ENCODE assay signal across 9 mouse cellular contexts in the genomic region with DNA sequence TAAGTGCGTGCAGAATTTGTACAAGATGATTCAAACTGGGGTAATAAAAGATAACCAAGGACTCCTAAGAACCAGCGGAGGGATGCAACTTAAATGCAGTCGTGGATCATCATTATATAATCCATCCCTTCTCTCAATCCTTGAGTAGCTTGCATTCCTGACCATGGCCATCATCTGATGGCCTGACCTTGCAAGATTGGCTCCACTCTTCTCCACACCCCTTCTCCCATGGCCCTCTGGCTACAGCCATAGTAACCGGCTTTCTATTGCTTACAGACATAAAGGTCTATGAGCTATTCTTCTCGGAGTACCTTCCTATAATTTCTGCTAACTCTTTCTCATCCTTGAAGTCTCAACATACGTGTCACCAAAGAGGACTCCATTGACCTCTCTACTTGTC. TPM values are rescaled to one million over a fixed set of nuclear protein-coding genes. Genes with fewer than 3 reads are reported as not detected.
DNase-seq lines count a peak whose midpoint lies in the region; ATAC-seq and TF ChIP-seq lines count a peak whose summit lies in the region.
"Had no signal": no experiment of that assay in that cellular context is flagged by ENCODE, and none has a peak within 500 bp of the region (broad histone marks: within the 10 kb centered on the region; RNA-seq: fewer than 3 reads in every experiment).

No protein-coding gene starts in this region.

- peak overlapping the region; percentile 99 for H3K9ac ChIP-seq in forebrain, embryonic 11.5 days (ENCODE audit: low read length)
- H3K9ac ChIP-seq in liver, embryonic 14.5 days (replicated peaks), result peak overlapping the region; percentile 97

- H3K27ac ChIP-seq in forebrain, embryonic 11.5 days (ENCODE audit: low read depth, low read length), result no peak overlapping the region
- H3K27ac ChIP-seq in liver, embryonic 14.5 days, result peak overlapping the region; percentile 32

- peaks cover 64% of the 10 kb centered on the region for H3K79me2 ChIP-seq in C2C12 (ENCODE audit: control insufficient read depth, insufficient read depth)

- H3K27me3 ChIP-seq in erythroblast, embryonic 14.5 days (ENCODE audit: control insufficient read depth), result no peaks in the 10 kb centered on the region
- H3K27me3 ChIP-seq in C2C12 (ENCODE audit: control insufficient read depth, insufficient read depth, insufficient read length), result no peaks in the 10 kb centered on the region
- no peaks in the 10 kb centered on the region for H3K27me3 ChIP-seq in forebrain, embryonic 11.5 days (ENCODE audit: control insufficient read depth, insufficient read depth, low read length)
- H3K27me3 ChIP-seq in liver, embryonic 14.5 days (ENCODE audit: control insufficient read depth, insufficient read depth, low read length), result no peaks in the 10 kb centered on the region

- no peak for TF ChIP-seq CTCF in C2C12 (IDR thresholded peaks at IDR 0.05; ENCODE audit: control insufficient read depth, insufficient read depth, insufficient read length)
- TF ChIP-seq CTCF in liver, embryonic 14.5 days (IDR thresholded peaks at IDR 0.05; ENCODE audit: low read depth), result no peak

- H3K4me3 ChIP-seq in erythroblast, embryonic 14.5 days (replicated peaks), result peak overlapping the region; percentile 88
- H3K4me3 ChIP-seq in C2C12 (ENCODE audit: insufficient read depth, poor library complexity, severe bottlenecking), result peak overlapping the region; percentile 83
- peak overlapping the region; percentile 99 for H3K4me3 ChIP-seq in forebrain, embryonic 11.5 days (ENCODE audit: low read depth, low read length)
- peak overlapping the region; percentile 88 to 92 for H3K4me3 ChIP-seq in liver, embryonic 14.5 days (ENCODE audit: insufficient read depth in 1 of 2, low read depth in 2 of 2, low read length in 2 of 2)

- peaks cover 66% of the 10 kb centered on the region for H3K36me3 ChIP-seq in erythroblast, embryonic 14.5 days (ENCODE audit: control insufficient read depth)
- H3K36me3 ChIP-seq in C2C12 (ENCODE audit: control insufficient read depth, insufficient read depth), result peaks cover 20% of the 10 kb centered on the region
- H3K36me3 ChIP-seq in forebrain, embryonic 11.5 days (ENCODE audit: control insufficient read depth, insufficient read depth, low read length), result no peaks in the 10 kb centered on the region
- peaks cover 28% of the 10 kb centered on the region for H3K36me3 ChIP-seq in liver, embryonic 14.5 days (replicated peaks; ENCODE audit: control insufficient read depth, insufficient read depth, low read depth)

- H3K79me3 ChIP-seq in C2C12 (ENCODE audit: low read depth), result peaks cover 33% of the 10 kb centered on the region

- peak; percentile 29 for DNase-seq in forebrain, embryonic 11.5 days (ENCODE audit: low spot score)
- DNase-seq in liver, embryonic 14.5 days (ENCODE audit: low read depth in 3 of 3, low spot score in 3 of 3), result no peak
- no peak for DNase-seq in c-Kit-positive CD71-positive TER-119-positive erythroid progenitor cells, embryonic 14.5 days (ENCODE audit: low spot score)
- no peak for DNase-seq in urinary bladder, adult 18-20 months (ENCODE audit: low spot score in 2 of 2)
- DNase-seq in retina, embryonic 14.5 days (ENCODE audit: low spot score), result no peak
- DNase-seq: gastrocnemius, postnatal 10 days had no signal

- H3K9me3 ChIP-seq in erythroblast, embryonic 14.5 days (ENCODE audit: control insufficient read depth, low read length), result no peaks in the 10 kb centered on the region
- H3K9me3 ChIP-seq in forebrain, embryonic 11.5 days (ENCODE audit: control insufficient read depth, low read length), result no peaks in the 10 kb centered on the region
- H3K9me3 ChIP-seq in liver, embryonic 14.5 days (ENCODE audit: control insufficient read depth, low read length), result no peaks in the 10 kb centered on the region

- H3K4me1 ChIP-seq in erythroblast, embryonic 14.5 days (ENCODE audit: control insufficient read depth), result peaks cover 65% of the 10 kb centered on the region
- H3K4me1 ChIP-seq in forebrain, embryonic 11.5 days (replicated peaks; ENCODE audit: control insufficient read depth, insufficient read depth, low read length), result peaks cover 6% of the 10 kb centered on the region; the same call in 1 of the 2 replicates
- peaks cover 28 to 31% of the 10 kb centered on the region in 2 experiments for H3K4me1 ChIP-seq in liver, embryonic 14.5 days (replicated peaks; ENCODE audit: control insufficient read depth in 2 of 2, insufficient read depth in 2 of 2, low read length in 1 of 2)

- no peak for ATAC-seq in erythroblast, adult 5-6 weeks (replicated peaks; ENCODE audit: low FRiP score, poor library complexity, severe bottlenecking)
- ATAC-seq in forebrain, embryonic 11.5 days (replicated peaks; ENCODE audit: low FRiP score), result no peak
- ATAC-seq in liver, embryonic 14.5 days (ENCODE audit: insufficient read depth), result no peak

- peak overlapping the region; percentile 3 for H3ac ChIP-seq in C2C12 (ENCODE audit: control insufficient read depth, insufficient read length, low read depth)

- WGBS in forebrain, embryonic 11.5 days, result 67% methylated on average over 6 of the region's 6 CpGs
- WGBS in liver, embryonic 14.5 days (ENCODE audit: insufficient replicate concordance), result 53% methylated on average over 6 of the region's 6 CpGs

- H3K4me2 ChIP-seq in forebrain, embryonic 11.5 days (ENCODE audit: low read depth, low read length, severe bottlenecking), result peak overlapping the region; percentile 87
- H3K4me2 ChIP-seq in liver, embryonic 14.5 days (ENCODE audit: low read depth), result peak overlapping the region; percentile 84

- no peak for TF ChIP-seq EP300 in liver, embryonic 14.5 days (IDR thresholded peaks at IDR 0.05; ENCODE audit: low read depth)

TF ChIP-seq in C2C12, 6 proteins besides CTCF, POLR2A, EP300 and RAD21:
- TF ChIP-seq MYOD1 (IDR thresholded peaks at IDR 0.05; ENCODE audit: control insufficient read depth, insufficient read length, low read depth) (no peak), MYOG (IDR thresholded peaks at IDR 0.05; ENCODE audit: control insufficient read depth, extremely low read depth, insufficient read length) (no peak), FOSL1 (IDR thresholded peaks at IDR 0.05; ENCODE audit: insufficient read depth, low read length, poor library complexity, severe bottlenecking) (no peak), CEBPB (IDR thresholded peaks at IDR 0.05; ENCODE audit: low read depth) (no peak), MAX (IDR thresholded peaks at IDR 0.05) (no peak), USF1 (IDR thresholded peaks at IDR 0.05; ENCODE audit: low read depth) (no peak)

RNA-seq across cellular contexts. Expression of a gene that starts 0.8 kb away (rescaled TPM):
- 0.58 and 0.97 TPM in 2 replicates for polyA plus RNA-seq in erythroblast, embryonic 14.5 days (2012)
- 1.3 and 2.5 TPM in 2 replicates for total RNA-seq in erythroblast, adult 5-6 weeks (2015; ENCODE audit: low replicate concordance)
- 9.2 and 15.5 TPM in 2 replicates for total RNA-seq in erythroblast, adult 5-6 weeks (2017; ENCODE audit: low replicate concordance)
- 14.3 TPM for polyA plus RNA-seq in C2C12 (2012; fragmentation: generic; extraction: Trizol)
- 7.2 and 8.1 TPM in 2 replicates for polyA plus RNA-seq in forebrain, embryonic 11.5 days (2014; fragmentation: Nextera tagmentation; extraction: Ambion mirVana)
- polyA plus RNA-seq in liver, embryonic 14.5 days (2012; rRNA removed), result 6.1 and 6.8 TPM in 2 replicates
- polyA plus RNA-seq in liver, embryonic 14.5 days (2014; fragmentation: Nextera tagmentation; extraction: Ambion mirVana), result 3.2 and 3.7 TPM in 2 replicates

RNA-seq across cellular contexts. Expression of a gene that starts 0.9 kb away (rescaled TPM):
- polyA plus RNA-seq in erythroblast, embryonic 14.5 days (2012), result 2.2 and 2.3 TPM in 2 replicates
- total RNA-seq in erythroblast, adult 5-6 weeks (2015; ENCODE audit: low replicate concordance), result 33.4 and 36.8 TPM in 2 replicates
- total RNA-seq in erythroblast, adult 5-6 weeks (2017; ENCODE audit: low replicate concordance), result 8.7 and 13.2 TPM in 2 replicates
- 4.5 TPM for polyA plus RNA-seq in C2C12 (2012; fragmentation: generic; extraction: Trizol)
- polyA plus RNA-seq in forebrain, embryonic 11.5 days (2014; fragmentation: Nextera tagmentation; extraction: Ambion mirVana), result 37.4 and 40.4 TPM in 2 replicates
- 14.4 and 14.5 TPM in 2 replicates for polyA plus RNA-seq in liver, embryonic 14.5 days (2012; rRNA removed)
- polyA plus RNA-seq in liver, embryonic 14.5 days (2014; fragmentation: Nextera tagmentation; extraction: Ambion mirVana), result 23.9 and 27.0 TPM in 2 replicates

RNA-seq across cellular contexts. Expression of a gene that starts 16.9 kb away (rescaled TPM):
- 0.14 and 0.16 TPM in 2 replicates for polyA plus RNA-seq in erythroblast, embryonic 14.5 days (2012)
- 2.5 TPM in 2 replicates for total RNA-seq in erythroblast, adult 5-6 weeks (2015; ENCODE audit: low replicate concordance)
- 1.2 and 1.5 TPM in 2 replicates for total RNA-seq in erythroblast, adult 5-6 weeks (2017; ENCODE audit: low replicate concordance)
- 0.08 TPM for polyA plus RNA-seq in C2C12 (2012; fragmentation: generic; extraction: Trizol)
- polyA plus RNA-seq in forebrain, embryonic 11.5 days (2014; fragmentation: Nextera tagmentation; extraction: Ambion mirVana), result 4.8 and 5.6 TPM in 2 replicates
- polyA plus RNA-seq in liver, embryonic 14.5 days (2012; rRNA removed), result 2.1 and 2.3 TPM in 2 replicates
- 1.6 and 2.5 TPM in 2 replicates for polyA plus RNA-seq in liver, embryonic 14.5 days (2014; fragmentation: Nextera tagmentation; extraction: Ambion mirVana)

RNA-seq across cellular contexts. Expression of a gene that starts 49.1 kb away (rescaled TPM):
- polyA plus RNA-seq in erythroblast, embryonic 14.5 days (2012), result 0.02 and 0.05 TPM in 2 replicates
- total RNA-seq in erythroblast, adult 5-6 weeks (2015; ENCODE audit: low replicate concordance), result 2.9 and 6.5 TPM in 2 replicates
- total RNA-seq in erythroblast, adult 5-6 weeks (2017; ENCODE audit: low replicate concordance), result 5.4 and 5.7 TPM in 2 replicates
- polyA plus RNA-seq in C2C12 (2012; fragmentation: generic; extraction: Trizol), result 8.6 TPM
- polyA plus RNA-seq in forebrain, embryonic 11.5 days (2014; fragmentation: Nextera tagmentation; extraction: Ambion mirVana), result 7.1 and 7.4 TPM in 2 replicates
- 2.0 and 2.5 TPM in 2 replicates for polyA plus RNA-seq in liver, embryonic 14.5 days (2012; rRNA removed)
- 1.4 and 1.8 TPM in 2 replicates for polyA plus RNA-seq in liver, embryonic 14.5 days (2014; fragmentation: Nextera tagmentation; extraction: Ambion mirVana)
